Mouse (Mus musculus): ENCODE data around the gene Nras. TPM values are rescaled to one million over a fixed set of nuclear protein-coding genes. Genes with fewer than 3 reads are reported as not detected.

The Nras gene
- 3.2 and 5.9 TPM in 2 replicates for polyA plus RNA-seq (2012; ENCODE audit: low replicate concordance)

DNA sequence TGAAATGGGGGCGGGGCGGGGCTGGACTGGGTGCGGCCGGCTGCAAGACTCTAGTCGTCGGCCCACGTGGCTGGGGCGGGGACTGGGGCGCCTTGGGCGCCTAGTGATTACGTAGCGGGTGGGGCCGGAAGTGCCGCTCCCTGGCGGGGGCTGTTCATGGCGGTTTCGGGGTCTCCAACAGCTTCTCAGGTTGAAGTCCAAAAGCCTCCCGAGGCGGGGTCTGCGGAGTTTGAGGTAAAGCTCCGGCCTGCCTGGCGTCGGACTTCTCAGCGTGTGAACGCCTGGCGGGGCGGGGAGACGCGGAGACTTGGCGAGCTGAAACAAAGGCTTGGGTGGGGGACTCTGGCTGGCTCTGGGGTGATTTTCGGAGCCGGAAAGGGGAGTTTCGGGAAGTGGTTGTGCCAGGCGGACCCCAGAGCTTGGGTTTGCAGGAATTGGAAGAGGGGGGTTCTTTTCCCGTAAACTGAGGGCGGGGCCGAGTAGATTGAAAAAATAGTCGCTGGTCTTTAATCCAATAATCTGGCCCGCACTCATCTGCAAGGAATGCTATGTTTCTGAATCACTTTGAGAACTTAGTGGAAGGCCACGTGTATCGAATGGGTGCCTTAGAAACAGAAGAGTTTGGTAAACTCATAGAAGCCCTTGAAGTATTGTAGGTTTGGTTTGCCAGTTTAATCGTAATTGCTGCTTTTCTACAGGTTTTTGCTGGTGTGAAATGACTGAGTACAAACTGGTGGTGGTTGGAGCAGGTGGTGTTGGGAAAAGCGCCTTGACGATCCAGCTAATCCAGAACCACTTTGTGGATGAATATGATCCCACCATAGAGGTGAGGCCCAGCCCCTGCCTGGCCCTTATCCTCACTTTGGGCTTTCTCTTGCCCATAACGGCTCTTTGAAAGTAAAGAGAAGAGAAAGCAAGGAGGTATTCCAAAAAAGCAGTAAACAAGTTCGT lies at the start of gene Nras:
Gene Nras, plus strand, starts transcription at position 79 of the 951 bp plus-strand sequence.

DNA sequence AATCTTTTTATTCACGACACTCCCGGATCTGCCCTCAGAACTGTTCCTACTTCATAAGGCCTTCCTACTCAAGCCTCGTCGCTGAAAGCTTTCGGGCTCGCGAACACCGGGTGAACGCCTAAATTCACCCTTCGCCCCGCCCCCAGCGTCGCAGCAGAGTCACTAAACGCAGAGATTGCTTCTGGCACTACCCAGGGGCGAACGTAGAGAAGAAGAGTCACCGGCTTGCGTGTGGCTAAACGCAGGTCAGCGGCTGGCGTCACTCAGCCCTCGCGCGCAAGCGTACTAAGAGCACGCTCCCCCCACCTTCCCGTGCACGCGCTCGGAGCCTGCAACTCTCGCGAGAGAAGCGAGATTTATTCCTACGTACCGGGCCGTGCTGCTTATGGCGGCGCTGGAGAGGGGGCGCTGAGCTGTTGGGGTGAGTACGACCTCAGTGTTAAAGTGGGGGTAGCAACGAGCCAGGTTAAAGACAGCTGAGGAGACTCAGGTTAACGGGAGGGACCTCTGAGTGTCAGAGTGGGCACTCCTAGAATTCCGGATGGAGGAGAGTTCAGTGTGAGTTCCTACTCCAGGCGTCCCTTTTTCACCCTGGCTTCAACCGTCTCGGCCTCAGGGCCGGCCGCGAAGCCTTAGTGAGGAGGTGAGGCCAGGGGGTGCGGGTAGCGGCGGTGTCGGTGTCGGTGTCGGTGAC lies 37.7 kb upstream of the Nras start, which contains the start of gene Csde1:
Gene Csde1, plus strand, starts transcription at position 178 of the 694 bp plus-strand sequence.

DNA sequence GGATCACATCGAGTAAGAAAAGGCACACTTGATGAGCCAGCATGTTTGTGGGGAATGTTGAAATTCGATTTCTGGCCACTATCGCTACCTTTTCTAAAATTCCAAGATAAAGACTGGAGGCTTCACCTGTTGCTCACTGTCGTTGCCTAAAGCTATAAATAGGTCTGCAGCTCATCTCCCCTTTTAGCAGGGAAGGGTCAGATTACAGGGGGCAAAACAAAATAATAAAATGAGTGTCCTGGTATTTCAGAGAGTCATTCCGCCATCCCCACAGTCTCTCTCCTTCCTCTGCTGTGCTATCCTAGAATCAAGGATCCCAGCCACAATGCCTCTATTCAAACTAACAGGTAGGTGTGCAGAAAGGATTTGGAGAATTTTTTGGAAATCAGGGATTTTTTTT lies 15.7 kb downstream of the Nras start, which contains the start of gene Ampd1:
Gene Ampd1, plus strand, starts transcription at position 244 of the 400 bp plus-strand sequence.

DNA sequence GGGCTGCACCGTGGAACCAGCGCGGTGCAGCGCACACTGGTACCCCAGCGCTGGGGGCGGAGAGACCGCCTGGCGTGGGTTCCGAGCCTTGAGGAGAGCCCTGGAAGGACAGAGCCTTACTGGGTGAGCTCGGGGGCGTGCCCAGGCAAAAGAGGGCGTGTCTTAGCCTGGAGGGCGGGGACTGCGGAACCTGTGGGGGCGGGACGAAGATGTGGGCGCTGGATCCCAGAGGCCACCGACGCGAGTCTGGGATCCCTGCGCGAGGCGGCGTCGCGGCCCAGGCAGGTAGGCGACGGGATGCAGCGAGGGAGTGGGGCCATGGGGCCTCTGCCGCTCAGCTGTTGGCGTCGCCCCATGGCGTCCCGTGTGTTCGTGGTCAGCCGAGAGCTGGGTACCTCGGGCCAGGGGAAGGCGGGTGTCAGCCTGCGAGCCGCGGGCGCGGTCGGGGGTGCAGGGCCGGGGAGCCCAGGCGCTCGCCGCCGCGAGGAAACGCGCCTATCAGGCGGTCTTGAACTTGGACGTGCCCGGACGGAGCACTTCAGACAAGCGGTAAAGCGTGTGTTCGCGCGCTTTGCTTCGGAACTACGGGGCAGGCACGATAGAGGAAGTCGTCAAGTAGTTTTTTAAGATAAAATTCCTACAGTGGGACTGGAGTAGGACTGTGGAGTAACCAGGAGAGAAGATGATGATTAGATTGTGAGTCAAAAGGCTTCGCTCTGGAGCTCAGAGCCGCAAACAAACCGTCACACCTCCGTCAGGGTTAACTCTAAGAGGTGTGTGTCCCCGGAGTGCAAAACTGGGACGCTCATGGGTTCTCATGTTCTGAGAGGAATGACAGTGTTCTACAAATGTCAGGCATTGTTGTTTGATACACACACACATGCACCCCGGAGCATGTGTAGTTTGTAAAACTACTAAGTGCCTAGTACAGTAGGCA lies 44.6 kb downstream of the Nras start, which contains the start of gene Dennd2c:
Gene Dennd2c, plus strand, starts transcription at position 151 of the 937 bp plus-strand sequence.

Other genes starting within 250 kb of the Nras start
- not detected in 2 replicates for gene Sycp1, start 122.2 kb upstream of the Nras start, polyA plus RNA-seq (2012; ENCODE audit: low replicate concordance)
- not detected in 2 replicates for gene Nr1h5, start 94.2 kb upstream of the Nras start, polyA plus RNA-seq (2012; ENCODE audit: low replicate concordance)
- gene Sike1, start 62.6 kb upstream of the Nras start, polyA plus RNA-seq (2012; ENCODE audit: low replicate concordance), result 5.1 and 6.1 TPM in 2 replicates
- gene Csde1, start 37.9 kb upstream of the Nras start, polyA plus RNA-seq (2012; ENCODE audit: low replicate concordance), result 4.7 and 9.9 TPM in 2 replicates
- gene Ampd1, start 15.7 kb downstream of the Nras start, polyA plus RNA-seq (2012; ENCODE audit: low replicate concordance), result not detected in 2 replicates
- 0.48 and 1.7 TPM in 2 replicates for gene Dennd2c, start 44.3 kb downstream of the Nras start, polyA plus RNA-seq (2012; ENCODE audit: low replicate concordance)
- 61.0 and 119 TPM in 2 replicates for gene Bcas2, start 113.4 kb downstream of the Nras start, polyA plus RNA-seq (2012; ENCODE audit: low replicate concordance)
- gene Trim33, start 221.0 kb downstream of the Nras start, polyA plus RNA-seq (2012; ENCODE audit: low replicate concordance), result 3.5 and 3.7 TPM in 2 replicates